Mouse (Mus musculus) kidney, embryonic 16.5 days (tissue): ENCODE measurements around the gene Trpv3. TPM values are rescaled to one million over a fixed set of nuclear protein-coding genes. Genes with fewer than 3 reads are reported as not detected.
A peak's percentile ranks its signal among the peaks of the same experiment; 100 is the strongest.

Source experiments
- ATAC-seq: fragments of 200-750 bp; cut with Nextera tagmentation; 2 replicates; pipeline ENCODE4 v1.8.0; 2017; ENCODE audit warnings: moderate TSS enrichment; ENCODE audit not compliant: low FRiP score, low TSS enrichment
- H3K27ac ChIP-seq: fragments of 300-500 bp; sonication (generic); 2 replicates; pipeline ENCODE4 v1.5.1; 2014; ENCODE audit warnings: low read length
- H3K27me3 ChIP-seq: fragments of 300-500 bp; sonication (generic); 2 replicates; pipeline ENCODE4 v1.6.1; 2014; ENCODE audit warnings: low read length, control low read depth, mixed read lengths; ENCODE audit not compliant: insufficient read depth
- H3K36me3 ChIP-seq: fragments of 300-500 bp; sonication (generic); 2 replicates; pipeline ENCODE4 v1.6.1; 2014; ENCODE audit warnings: low read length, control low read depth, mixed read lengths; ENCODE audit not compliant: insufficient read depth
- H3K4me1 ChIP-seq: fragments of 300-500 bp; sonication (generic); 2 replicates; pipeline ENCODE4 v1.6.1; 2014; ENCODE audit warnings: low read length, control low read depth, mixed read lengths; ENCODE audit not compliant: insufficient read depth
- H3K4me2 ChIP-seq: fragments of 300-500 bp; sonication (generic); replicated peaks from 2 replicates; pipeline ENCODE4 v1.6.1; 2014; ENCODE audit warnings: low read depth, low read length
- H3K4me3 ChIP-seq: fragments of 300-500 bp; sonication (generic); 2 replicates; pipeline ENCODE4 v1.5.1; 2014; ENCODE audit warnings: mild to moderate bottlenecking, low read length
- H3K9ac ChIP-seq: fragments of 300-500 bp; sonication (generic); replicated peaks from 2 replicates; pipeline ENCODE4 v1.6.1; 2014; ENCODE audit warnings: low read length
- H3K9me3 ChIP-seq: fragments of 300-500 bp; sonication (generic); 2 replicates; pipeline ENCODE4 v1.6.1; 2016; ENCODE audit warnings: low read length, control low read depth
- WGBS: fragments of 180-500 bp; shearing (Covaris S2); extraction: QIAGEN DNeasy Blood & Tissue Kit; methylation state at CpG from one replicate; pipeline ENCODE4 v1.1.7; 2014; 5-methylcytosine and 5-hydroxymethylcytosine counted together
- polyA plus RNA-seq: library from polyadenylated mRNA; unstranded; fragments of >200 nt; fragmentation: Nextera tagmentation; extraction: Ambion mirVana; gene quantifications from 2 replicates; pipeline ENCODE4 v1.2.1, GENCODE M21; 2015

Trpv3 gene
- polyA plus RNA-seq, 1 experiment from 2014 or later, result 0.21 TPM

DNA sequence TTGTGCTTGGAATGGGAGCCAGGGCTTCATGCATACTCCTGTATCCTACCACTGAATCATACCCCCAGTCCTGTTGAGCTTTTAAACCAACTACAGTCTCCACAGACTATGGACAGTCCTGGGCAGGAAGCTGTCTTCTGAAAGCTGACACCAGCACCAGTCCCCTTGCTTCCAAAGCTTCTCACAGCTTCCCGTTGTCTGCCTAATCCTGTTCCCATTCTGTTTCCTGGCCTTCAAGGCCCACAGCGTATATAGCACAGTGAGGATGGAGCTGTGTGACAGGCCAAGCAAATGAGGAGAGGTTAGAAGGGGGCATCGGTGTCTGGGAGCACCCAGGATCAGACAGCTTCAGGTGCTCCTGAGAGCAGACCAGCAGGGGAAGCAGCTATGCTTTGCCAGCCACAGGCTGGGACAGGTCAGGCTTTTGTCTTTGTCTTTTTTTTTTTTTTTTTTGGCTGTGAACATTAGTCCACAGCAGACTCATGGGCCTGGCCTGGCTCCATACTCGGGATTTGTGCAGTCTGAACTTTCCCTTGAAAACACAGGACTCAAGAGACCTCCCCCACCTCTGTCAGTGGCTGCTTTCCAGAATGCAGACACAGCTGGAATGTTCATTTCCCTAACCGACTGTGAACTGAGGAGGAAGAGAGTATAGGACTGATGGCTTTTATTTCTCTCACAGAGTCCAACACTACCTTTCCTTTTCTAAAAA lies 31.0 kb upstream of the Trpv3 start:
- Histone ChIP-seq H3K9me3 (no peaks in the 10 kb centered on the region), H3K9ac (no peak overlapping the region), H3K4me3 (no peak overlapping the region), H3K4me2 (no peak overlapping the region), H3K4me1 (0 out of 2 replicates have a peak, but pooled peaks cover 7% of the 10 kb centered on the region), H3K36me3 (no peaks in the 10 kb centered on the region), H3K27ac (peak overlapping the region; percentile 56), H3K27me3 (no peaks in the 10 kb centered on the region)
- ATAC-seq, result peak; percentile 53
- WGBS, result 23% methylated on average over 5 of the region's 5 CpGs

DNA sequence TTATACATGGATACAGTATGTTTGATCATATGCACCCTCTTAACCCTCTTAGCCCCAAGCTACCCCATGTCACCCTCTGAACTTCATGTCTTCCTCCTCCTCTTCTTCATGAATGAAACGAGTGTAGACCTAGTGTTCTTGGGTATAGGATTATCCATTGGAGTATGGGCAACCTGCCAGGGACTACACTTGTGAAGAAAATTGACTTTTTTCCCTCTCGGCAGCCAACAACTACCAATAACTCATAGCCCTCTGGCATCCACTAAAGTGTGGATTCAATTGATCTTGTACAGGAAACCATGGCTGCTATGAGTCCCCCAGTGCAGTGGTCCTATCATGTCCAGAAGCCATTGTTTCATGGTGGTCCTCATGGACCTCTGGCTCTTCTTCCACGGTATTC lies 30.5 kb upstream of the Trpv3 start:
- H3K27ac ChIP-seq, result 0 out of 2 replicates have a peak overlapping the region, but pooled peaks have one; percentile 22
- H3K4me2 ChIP-seq, result no peak overlapping the region
- H3K4me3 ChIP-seq, result no peak overlapping the region
- H3K9me3 ChIP-seq, result no peaks in the 10 kb centered on the region
- 0 out of 2 replicates have a peak, but pooled peaks have one; percentile 14 for ATAC-seq
- 0 out of 2 replicates have a peak, but pooled peaks cover 7% of the 10 kb centered on the region for H3K4me1 ChIP-seq
- no peaks in the 10 kb centered on the region for H3K27me3 ChIP-seq
- H3K9ac ChIP-seq, result no peak overlapping the region
- WGBS, result 61% methylated on average over 3 of the region's 3 CpGs
- H3K36me3 ChIP-seq, result no peaks in the 10 kb centered on the region

DNA sequence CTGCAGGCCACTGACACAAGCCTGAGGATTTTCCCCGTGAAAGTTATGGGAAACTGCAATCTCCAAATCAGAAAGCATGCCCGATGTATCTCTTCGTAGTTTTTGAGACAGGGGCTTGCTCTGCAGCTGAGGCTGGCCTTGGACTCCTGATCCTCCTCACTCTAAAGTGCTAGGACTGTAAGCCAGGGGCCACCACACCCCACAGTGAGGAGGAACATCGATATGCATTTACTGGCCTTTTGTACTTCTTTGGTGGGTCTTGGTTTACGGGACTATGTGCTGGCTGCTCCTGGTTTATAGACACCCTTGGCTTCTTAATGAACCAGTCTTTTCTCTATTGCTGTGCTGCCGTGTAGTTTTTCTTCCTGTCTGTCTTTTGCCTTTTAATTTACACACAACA lies 25.0 kb upstream of the Trpv3 start:
- 60% methylated on average over 6 of the region's 6 CpGs for WGBS
- ATAC-seq, result no peak

DNA sequence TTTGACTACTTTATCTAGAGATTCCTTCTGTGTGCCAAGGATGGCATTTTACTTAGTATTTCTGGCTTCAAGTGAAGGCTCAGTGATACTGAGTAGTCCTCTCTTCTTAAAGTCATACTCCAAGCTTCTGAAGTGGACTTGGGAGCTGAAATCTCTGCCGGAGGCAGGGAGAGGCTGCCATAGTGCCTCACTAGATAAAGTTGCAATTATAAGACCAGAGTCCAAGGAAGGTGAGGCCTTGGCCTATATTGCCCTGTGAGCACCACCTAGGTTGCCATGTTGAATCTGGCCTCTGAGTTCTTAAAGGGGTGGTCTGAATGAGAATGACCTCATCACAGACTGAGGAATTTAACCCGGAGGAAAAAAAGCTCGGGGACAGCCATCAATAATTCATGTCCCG lies 24.4 kb upstream of the Trpv3 start:
- no peaks in the 10 kb centered on the region for H3K4me1 ChIP-seq
- H3K36me3 ChIP-seq, result no peaks in the 10 kb centered on the region
- no peak overlapping the region for H3K27ac ChIP-seq
- H3K27me3 ChIP-seq, result no peaks in the 10 kb centered on the region
- H3K9ac ChIP-seq, result no peak overlapping the region
- H3K4me2 ChIP-seq, result no peak overlapping the region
- no peak for ATAC-seq
- no peak overlapping the region for H3K4me3 ChIP-seq
- no peaks in the 10 kb centered on the region for H3K9me3 ChIP-seq
- 75% methylated on average over 4 of the region's 4 CpGs for WGBS

More for the DNA sequence above, 25.0 kb upstream of the Trpv3 start:
- Histone ChIP-seq H3K36me3 (no peaks in the 10 kb centered on the region), H3K4me3 (no peak overlapping the region), H3K4me2 (no peak overlapping the region), H3K27ac (no peak overlapping the region), H3K27me3 (no peaks in the 10 kb centered on the region), H3K4me1 (no peaks in the 10 kb centered on the region), H3K9me3 (no peaks in the 10 kb centered on the region), H3K9ac (no peak overlapping the region)

DNA sequence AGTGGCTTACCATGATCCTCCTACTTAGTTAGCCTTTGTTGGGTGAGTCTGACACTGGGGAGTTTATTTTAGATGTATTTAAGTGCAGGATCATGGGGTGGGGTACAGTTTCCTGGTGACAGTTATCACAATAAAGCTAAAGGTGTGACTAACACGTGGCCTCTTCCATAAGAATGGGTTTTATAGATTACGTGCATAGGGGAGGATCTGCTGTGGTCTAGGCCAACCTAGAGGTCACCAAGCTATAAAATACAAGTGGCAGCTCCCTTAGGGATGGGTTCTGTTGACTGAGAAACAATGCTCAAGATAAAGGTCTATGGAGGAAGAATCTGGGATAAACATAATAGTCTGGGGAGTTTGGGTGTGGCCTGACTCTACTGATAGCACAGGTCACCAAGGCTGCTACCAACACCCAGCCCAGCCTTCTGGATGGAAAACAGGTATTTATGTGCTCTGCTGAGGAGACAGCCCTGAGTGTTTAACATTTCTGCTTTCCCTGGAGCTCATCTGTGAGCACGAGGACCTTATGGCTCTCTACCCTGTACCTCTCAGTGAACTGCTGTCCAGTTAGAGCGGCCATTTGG lies 9.7 kb upstream of the Trpv3 start:
- Histone ChIP-seq H3K27me3 (no peaks in the 10 kb centered on the region), H3K36me3 (no peaks in the 10 kb centered on the region), H3K9me3 (no peaks in the 10 kb centered on the region), H3K4me1 (no peaks in the 10 kb centered on the region), H3K27ac (no peak overlapping the region), H3K9ac (no peak overlapping the region), H3K4me2 (no peak overlapping the region), H3K4me3 (no peak overlapping the region)
- ATAC-seq, result no peak
- 61% methylated on average over 4 of the region's 4 CpGs for WGBS

DNA sequence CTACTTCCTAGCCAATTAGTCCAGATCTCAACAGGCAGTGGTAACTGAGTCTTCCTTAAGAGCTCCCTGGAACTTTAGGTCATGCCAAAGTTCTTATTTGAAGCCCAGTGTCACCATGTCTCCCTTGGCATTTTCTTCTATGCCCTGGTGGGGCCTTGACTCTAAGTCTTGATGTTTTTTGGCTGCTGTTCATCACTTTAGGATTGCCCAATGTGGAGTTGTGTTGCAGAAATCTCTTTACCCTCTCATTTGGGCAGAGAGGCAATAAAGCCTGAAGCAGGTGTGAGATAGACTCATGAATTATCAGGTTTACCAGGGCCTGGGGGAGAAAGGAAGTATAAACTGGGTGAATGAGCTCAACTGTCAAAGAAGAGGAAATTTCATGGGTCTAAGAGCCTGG lies 8.5 kb upstream of the Trpv3 start:
- no peaks in the 10 kb centered on the region for H3K9me3 ChIP-seq
- H3K4me2 ChIP-seq, result no peak overlapping the region
- no peaks in the 10 kb centered on the region for H3K36me3 ChIP-seq
- no peak overlapping the region for H3K27ac ChIP-seq
- no peak overlapping the region for H3K4me3 ChIP-seq
- H3K4me1 ChIP-seq, result no peaks in the 10 kb centered on the region
- no peak for ATAC-seq
- H3K27me3 ChIP-seq, result no peaks in the 10 kb centered on the region
- no peak overlapping the region for H3K9ac ChIP-seq

DNA sequence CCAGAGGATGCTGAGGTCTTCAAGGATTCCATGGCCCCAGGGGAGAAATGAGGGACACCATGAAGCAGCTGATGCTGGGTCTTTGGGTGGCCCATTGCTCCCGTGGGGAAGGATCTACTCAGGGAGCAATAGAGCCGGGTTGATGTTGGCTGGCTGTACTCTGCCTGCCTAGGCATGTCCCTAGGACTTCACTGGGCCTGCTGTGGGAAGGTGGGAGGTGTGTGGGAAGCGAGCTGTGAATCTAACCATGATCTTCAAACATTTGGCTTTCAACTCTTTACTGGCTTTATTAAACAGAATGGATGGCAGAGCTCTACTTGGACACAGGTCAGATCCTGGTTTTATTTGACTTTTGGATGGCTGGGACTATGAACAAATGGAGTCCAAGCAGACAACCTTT lies 6.7 kb upstream of the Trpv3 start:
- Histone ChIP-seq H3K4me2 (no peak overlapping the region), H3K4me1 (no peaks in the 10 kb centered on the region), H3K27ac (no peak overlapping the region), H3K27me3 (no peaks in the 10 kb centered on the region), H3K9me3 (no peaks in the 10 kb centered on the region), H3K4me3 (no peak overlapping the region), H3K9ac (no peak overlapping the region), H3K36me3 (no peaks in the 10 kb centered on the region)
- 79% methylated on average over 3 of the region's 3 CpGs for WGBS
- no peak for ATAC-seq

DNA sequence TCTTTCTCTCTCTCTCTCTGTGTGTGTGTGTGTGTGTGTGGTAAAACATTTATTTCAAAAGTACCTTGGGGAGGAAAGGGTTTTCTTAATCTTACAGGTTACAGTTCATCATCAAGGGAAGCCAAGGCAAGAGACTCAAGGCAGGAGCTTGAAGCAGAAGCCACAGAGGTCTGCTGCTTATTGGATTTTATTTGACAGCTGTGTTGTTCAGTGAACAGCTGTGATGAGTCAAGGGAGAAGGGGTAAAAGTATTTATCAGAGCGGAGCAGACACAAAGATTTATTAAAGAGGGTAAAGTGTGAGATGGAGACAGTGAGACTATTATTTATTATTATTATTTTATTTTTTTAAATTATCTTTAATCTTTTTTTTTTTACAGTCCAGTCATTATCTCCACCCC lies 5.8 kb upstream of the Trpv3 start:
- H3K27ac ChIP-seq, result no peak overlapping the region
- no peak overlapping the region for H3K4me3 ChIP-seq
- H3K27me3 ChIP-seq, result no peaks in the 10 kb centered on the region
- no peaks in the 10 kb centered on the region for H3K9me3 ChIP-seq
- no peak overlapping the region for H3K9ac ChIP-seq
- ATAC-seq, result no peak
- 48% methylated on average over 1 of the region's 1 CpGs for WGBS
- H3K4me2 ChIP-seq, result no peak overlapping the region
- H3K36me3 ChIP-seq, result no peaks in the 10 kb centered on the region
- no peaks in the 10 kb centered on the region for H3K4me1 ChIP-seq

DNA sequence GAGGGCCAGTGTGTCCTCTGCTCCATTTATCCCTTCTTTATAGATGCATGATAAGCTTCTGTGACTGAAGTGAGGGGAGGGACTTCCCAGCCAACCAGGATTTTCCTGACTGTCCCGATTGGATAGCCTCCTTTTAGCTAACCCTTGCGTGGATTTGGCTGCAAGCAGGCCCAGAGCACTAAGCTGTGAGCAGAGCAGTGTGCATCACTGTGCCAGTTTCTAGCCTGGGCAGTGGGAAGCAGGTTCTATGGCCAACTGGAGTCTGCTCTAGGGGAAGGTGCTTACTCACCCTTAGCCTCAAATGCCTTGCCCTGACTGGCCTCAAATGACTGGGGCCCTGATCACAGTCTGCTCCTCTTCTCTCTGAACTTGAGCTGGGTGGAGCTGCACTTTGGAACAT lies 7.6 kb downstream of the Trpv3 start:
- Histone ChIP-seq H3K9ac (no peak overlapping the region), H3K27me3 (no peaks in the 10 kb centered on the region), H3K4me2 (no peak overlapping the region), H3K27ac (no peak overlapping the region), H3K4me1 (no peaks in the 10 kb centered on the region; the same call in 1 of the 2 replicates), H3K36me3 (no peaks in the 10 kb centered on the region), H3K4me3 (no peak overlapping the region), H3K9me3 (no peaks in the 10 kb centered on the region)
- no peak for ATAC-seq
- 25% methylated on average over 2 of the region's 2 CpGs for WGBS

DNA sequence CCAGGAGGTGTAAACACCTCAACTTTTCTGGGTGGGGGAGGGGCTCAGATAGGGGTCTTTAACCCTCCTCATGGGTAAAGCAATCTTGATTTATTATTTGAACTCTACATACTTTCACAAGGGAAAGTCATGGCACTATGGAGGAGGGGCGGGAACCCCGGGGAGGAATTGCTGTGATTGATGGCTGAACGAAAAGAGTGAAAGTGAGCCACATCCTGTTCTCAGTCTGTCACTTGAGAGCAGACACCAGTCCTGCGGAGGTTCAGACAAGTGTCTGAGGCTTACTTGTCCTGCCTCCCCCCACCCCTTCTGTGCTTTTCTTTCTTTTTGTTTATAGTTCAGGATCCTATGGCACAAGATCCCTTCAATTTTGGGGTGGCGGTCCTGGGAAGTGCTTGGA lies 13.5 kb downstream of the Trpv3 start:
- Histone ChIP-seq H3K27me3 (no peaks in the 10 kb centered on the region), H3K27ac (no peak overlapping the region), H3K4me1 (peaks cover 19% of the 10 kb centered on the region), H3K4me3 (no peak overlapping the region), H3K36me3 (no peaks in the 10 kb centered on the region), H3K4me2 (peak overlapping the region; percentile 59; the same call in 1 of the 2 replicates), H3K9me3 (no peaks in the 10 kb centered on the region), H3K9ac (no peak overlapping the region)
- WGBS, result 15% methylated on average over 5 of the region's 5 CpGs
- no peak for ATAC-seq
